Mouse (Mus musculus) liver, embryonic 14.5 days (tissue): ENCODE results near the gene Gimap4. TPM values are rescaled to one million over a fixed set of nuclear protein-coding genes. Genes with fewer than 3 reads are reported as not detected.

Experiments used
- ATAC-seq: fragments of 200-750 bp; cut with Nextera tagmentation; 2 replicates; pipeline ENCODE4 v1.8.0; 2017; ENCODE audit warnings: moderate number of reproducible peaks, mild to moderate bottlenecking, moderate library complexity; ENCODE audit not compliant: insufficient read depth
- DNase-seq, 3 experiments: peaks; one replicate each; pipeline ENCODE4 v3.0.0-alpha.2; 2012 to 2013; ENCODE audit warnings: low read depth in 3 of 3, low spot score in 3 of 3
- H3K27ac ChIP-seq: fragments of 300-500 bp; sonication (generic); 2 replicates; pipeline ENCODE4 v1.5.1; 2014; ENCODE audit warnings: moderate library complexity, mild to moderate bottlenecking, control low read depth, inconsistent platforms
- H3K27me3 ChIP-seq: fragments of 300-500 bp; sonication (generic); 2 replicates; pipeline ENCODE4 v1.6.1; 2014; ENCODE audit warnings: mild to moderate bottlenecking, low read length, moderate library complexity; ENCODE audit not compliant: control insufficient read depth, insufficient read depth
- H3K36me3 ChIP-seq: fragments of 300-500 bp; sonication (generic); replicated peaks from 2 replicates; pipeline ENCODE4 v1.6.1; 2014; ENCODE audit warnings: low read depth; ENCODE audit not compliant: control insufficient read depth, insufficient read depth
- H3K4me1 ChIP-seq, 2 experiments: fragments of 200-500 bp in 1 of 2; fragments of 300-500 bp in 1 of 2; sonication (generic) in 1 of 2; replicated peaks; 2 replicates each; pipeline ENCODE4 v1.6.1; 2012 to 2014; ENCODE audit warnings: antibody characterized with exemption in 1 of 2, inconsistent platforms in 1 of 2, low read length in 1 of 2; ENCODE audit not compliant: control insufficient read depth in 2 of 2, insufficient read depth in 2 of 2
- H3K4me2 ChIP-seq: fragments of 300-500 bp; sonication (generic); 2 replicates; pipeline ENCODE4 v1.6.1; 2014; ENCODE audit warnings: low read depth, mild to moderate bottlenecking, control low read depth, moderate library complexity
- H3K4me3 ChIP-seq, 2 experiments: fragments of 200-500 bp in 1 of 2; fragments of 300-500 bp in 1 of 2; sonication (generic) in 1 of 2; 2 replicates each; pipeline ENCODE4 v1.5.1; 2012 to 2014; ENCODE audit warnings: low read depth in 2 of 2, low read length in 2 of 2, mild to moderate bottlenecking in 2 of 2, control low read depth in 1 of 2, inconsistent platforms in 1 of 2, moderate library complexity in 1 of 2; ENCODE audit not compliant: insufficient read depth in 1 of 2
- H3K9ac ChIP-seq: fragments of 300-500 bp; sonication (generic); replicated peaks from 2 replicates; pipeline ENCODE4 v1.6.1; 2014; ENCODE audit warnings: mild to moderate bottlenecking, control low read depth, moderate library complexity
- H3K9me3 ChIP-seq: fragments of 300-500 bp; sonication (generic); 2 replicates; pipeline ENCODE4 v1.6.1; 2016; ENCODE audit warnings: low read length, mixed read lengths; ENCODE audit not compliant: control insufficient read depth
- CTCF ChIP-seq: IDR thresholded peaks from 2 replicates; pipeline ENCODE4 v1.5.1; 2016; ENCODE audit warnings: antibody characterized with exemption, low read depth, control low read depth
- EP300 ChIP-seq: IDR thresholded peaks from 2 replicates; pipeline ENCODE4 v1.6.1; 2016; ENCODE audit warnings: antibody characterized with exemption, low read depth
- WGBS: fragments of 180-500 bp; shearing (Covaris S2); extraction: QIAGEN DNeasy Blood & Tissue Kit; methylation state at CpG from one replicate; pipeline ENCODE4 v1.1.7; 2014; ENCODE audit not compliant: insufficient replicate concordance; 5-methylcytosine and 5-hydroxymethylcytosine counted together
- polyA plus RNA-seq, 2 experiments: library from polyadenylated mRNA; depleted of rRNA in 1 of 2; stranded (reverse) in 1 of 2; unstranded in 1 of 2; fragments of >200 nt; fragmentation: Nextera tagmentation in 1 of 2; extraction: Ambion mirVana in 1 of 2; gene quantifications; 2 replicates each; pipeline versions ENCODE4 v1.2.1 to v1.2.3; 2012 to 2014

The Gimap4 gene
- polyA plus RNA-seq, 2 experiments, result 6.2 to 8.3 TPM

DNA sequence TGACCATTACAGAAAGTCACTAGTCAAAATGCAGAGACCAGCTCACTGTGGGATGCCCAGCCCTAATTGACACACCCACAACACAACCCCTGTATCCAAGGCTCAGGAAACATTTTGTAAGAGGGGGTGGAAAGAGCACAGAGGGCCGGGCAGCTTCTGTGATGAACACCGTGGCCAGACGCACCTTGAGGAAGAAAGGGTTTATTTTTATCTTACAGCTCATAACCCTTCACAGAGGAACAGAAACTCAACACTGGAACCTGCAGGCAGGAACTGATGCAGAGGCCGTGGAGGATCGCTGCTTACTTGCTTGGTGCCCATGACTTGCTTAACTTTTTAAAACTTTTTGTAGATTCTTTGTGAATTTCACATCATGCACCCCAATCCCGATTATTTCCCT lies 8.6 kb downstream of the Gimap4 start:
- H3K27me3 ChIP-seq, result no peaks in the 10 kb centered on the region
- H3K4me1 ChIP-seq, result no peaks in the 10 kb centered on the region
- TF ChIP-seq EP300 (no peak), CTCF (no peak)
- H3K4me2 ChIP-seq, result no peak overlapping the region
- WGBS, result 58% methylated on average over 6 of the region's 6 CpGs
- no peaks in the 10 kb centered on the region for H3K9me3 ChIP-seq
- no peak overlapping the region for H3K9ac ChIP-seq
- no peaks in the 10 kb centered on the region for H3K36me3 ChIP-seq
- DNase-seq (no peak), ATAC-seq (no peak)
- H3K27ac ChIP-seq, result no peak overlapping the region
- no peak overlapping the region for H3K4me3 ChIP-seq

DNA sequence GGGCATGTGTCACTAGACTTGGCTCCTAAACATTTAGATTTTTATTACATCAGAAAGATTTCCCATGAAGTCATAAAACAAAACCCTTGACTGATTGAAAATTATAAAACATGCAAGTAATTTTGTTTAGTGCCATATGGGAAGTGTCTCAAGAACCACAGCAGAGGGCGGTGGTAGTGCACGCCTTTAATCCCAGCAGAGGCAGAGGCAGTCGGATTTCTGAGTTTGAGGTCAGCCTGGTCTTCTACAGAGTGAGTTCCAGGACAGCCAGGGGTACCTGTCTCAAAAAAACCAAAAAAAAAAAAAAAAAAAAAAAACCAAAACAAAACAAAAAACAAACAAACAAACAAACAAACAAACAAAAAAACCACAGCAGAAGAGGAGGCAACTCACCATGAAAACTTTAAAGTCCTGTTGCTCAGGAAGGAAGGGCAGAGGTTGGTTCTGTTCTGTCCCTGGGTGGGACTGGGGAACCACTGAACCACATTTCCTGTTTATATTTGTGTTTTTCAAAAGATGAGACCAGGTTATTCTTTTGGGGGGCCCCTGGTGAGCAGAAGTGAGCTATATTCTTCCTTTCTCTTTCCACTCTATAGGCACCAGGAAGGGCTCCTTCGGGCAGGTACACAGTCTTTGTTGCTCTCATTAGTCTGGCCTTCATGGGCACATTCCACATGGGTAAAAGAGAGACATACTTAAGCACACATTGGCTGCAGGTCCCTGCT lies 12.6 kb downstream of the Gimap4 start:
- no peaks in the 10 kb centered on the region for H3K36me3 ChIP-seq
- no peaks in the 10 kb centered on the region; a peak in 1 of 4 replicates for H3K4me1 ChIP-seq
- H3K9ac ChIP-seq, result no peak overlapping the region
- no peak for ATAC-seq
- no peaks in the 10 kb centered on the region for H3K27me3 ChIP-seq
- DNase-seq, result no peak
- 64% methylated on average over 4 of the region's 4 CpGs for WGBS
- no peaks in the 10 kb centered on the region for H3K9me3 ChIP-seq
- H3K4me2 ChIP-seq, result no peak overlapping the region
- H3K27ac ChIP-seq, result no peak overlapping the region
- TF ChIP-seq EP300 (no peak), CTCF (no peak)
- no peak overlapping the region for H3K4me3 ChIP-seq

DNA sequence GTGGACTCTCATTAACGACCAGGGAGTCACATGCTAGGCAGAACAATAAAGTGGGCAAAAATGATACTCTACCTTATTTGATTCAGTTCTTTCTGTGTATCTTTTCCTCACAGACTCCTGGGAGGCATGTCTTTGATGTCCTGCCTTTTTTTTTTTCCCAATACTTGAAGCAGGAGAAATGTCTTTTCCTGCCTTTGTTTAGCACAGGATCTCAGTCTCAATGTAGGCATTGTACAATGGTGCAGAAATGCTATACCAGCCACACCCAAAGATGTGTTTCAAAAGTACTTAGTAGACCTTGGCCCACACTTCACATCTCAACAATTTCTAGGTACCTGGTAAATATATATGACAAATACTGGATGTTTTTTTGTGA lies 13.2 kb downstream of the Gimap4 start:
- H3K9me3 ChIP-seq, result no peaks in the 10 kb centered on the region
- no peak for DNase-seq
- TF ChIP-seq CTCF (no peak), EP300 (no peak)
- H3K4me1 ChIP-seq, result no peaks in the 10 kb centered on the region; a peak in 1 of 4 replicates
- H3K4me2 ChIP-seq, result no peak overlapping the region
- H3K27ac ChIP-seq, result no peak overlapping the region
- no peak overlapping the region for H3K9ac ChIP-seq
- H3K36me3 ChIP-seq, result no peaks in the 10 kb centered on the region
- 32% methylated on average over 1 of the region's 1 CpGs for WGBS
- H3K27me3 ChIP-seq, result no peaks in the 10 kb centered on the region
- H3K4me3 ChIP-seq, result no peak overlapping the region
- ATAC-seq, result no peak

- DNase-seq, result no peak
- Histone ChIP-seq H3K4me3 (no peak overlapping the region), H3K27me3 (no peaks in the 10 kb centered on the region), H3K4me1 (no peaks in the 10 kb centered on the region; a peak in 1 of 4 replicates), H3K9ac (no peak overlapping the region), H3K36me3 (no peaks in the 10 kb centered on the region), H3K27ac (no peak overlapping the region), H3K4me2 (no peak overlapping the region), H3K9me3 (no peaks in the 10 kb centered on the region)
- 49% methylated on average over 7 of the region's 7 CpGs for WGBS
- no peak for TF ChIP-seq CTCF
- TF ChIP-seq EP300, result no peak
- no peak for ATAC-seq
These were observed 13.9 kb downstream of the Gimap4 start for GRCm38 (mm10) chr6:48698066-48698856.

- no peak overlapping the region for H3K4me3 ChIP-seq
- 12% methylated on average over 3 of the region's 3 CpGs for WGBS
- no peaks in the 10 kb centered on the region for H3K9me3 ChIP-seq
- H3K4me1 ChIP-seq, result no peaks in the 10 kb centered on the region; a peak in 1 of 4 replicates
- no peak overlapping the region for H3K27ac ChIP-seq
- H3K4me2 ChIP-seq, result no peak overlapping the region
- ATAC-seq (no peak), DNase-seq (no peak)
- H3K27me3 ChIP-seq, result no peaks in the 10 kb centered on the region
- TF ChIP-seq EP300 (no peak), CTCF (no peak)
- no peak overlapping the region for H3K9ac ChIP-seq
- no peaks in the 10 kb centered on the region for H3K36me3 ChIP-seq
These were observed 14.5 kb downstream of the Gimap4 start for GRCm38 (mm10) chr6:48698888-48699287.
